Mouse (Mus musculus): ENCODE measurements around the gene Gm20708.

DNA sequence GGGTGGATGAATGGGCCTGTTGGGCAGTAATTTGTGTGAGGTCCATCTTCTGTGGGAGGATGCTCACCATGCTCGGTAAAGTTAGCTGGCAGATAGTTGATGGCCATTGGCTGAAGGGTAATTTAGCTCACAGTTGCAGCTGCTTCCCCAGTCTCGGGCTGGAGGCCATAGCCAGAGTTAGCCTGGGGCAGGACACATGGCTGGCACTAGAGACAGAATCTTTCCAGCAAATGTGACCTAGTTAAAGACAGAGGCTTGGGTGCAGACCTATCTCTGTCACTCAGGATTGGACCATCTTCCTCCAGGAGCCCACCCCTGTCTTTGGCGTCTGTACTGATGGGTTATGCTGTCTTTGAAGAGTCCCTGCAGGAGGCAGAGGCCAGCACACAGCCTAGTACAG, 48.9 kb downstream of the Gm20708 start:
- TF ChIP-seq MAFK (IDR thresholded peaks at IDR 0.05; ENCODE audit: insufficient read depth, low read depth, low read length) = no peak
- TF ChIP-seq ZNF384 (IDR thresholded peaks at IDR 0.05; ENCODE audit: low read depth, low read length) = no peak

Data from ES-E14 (cell line).